Mouse (Mus musculus) intestine, embryonic 15.5 days (tissue): ENCODE measurements around the gene Gad1. TPM values are rescaled to one million over a fixed set of nuclear protein-coding genes. Genes with fewer than 3 reads are reported as not detected.

ENCODE experiments used
- ATAC-seq: fragments of 200-750 bp; cut with Nextera tagmentation; 2 replicates; pipeline ENCODE4 v1.8.0; 2017; ENCODE audit warnings: moderate TSS enrichment, moderate library complexity
- H3K27ac ChIP-seq: fragments of 300-500 bp; sonication (generic); 2 replicates; pipeline ENCODE4 v1.5.1; 2015; ENCODE audit warnings: mild to moderate bottlenecking, inconsistent platforms
- H3K27me3 ChIP-seq: fragments of 300-500 bp; sonication (generic); replicated peaks from 2 replicates; pipeline ENCODE4 v1.6.1; 2015; ENCODE audit warnings: inconsistent platforms
- H3K36me3 ChIP-seq: fragments of 300-500 bp; sonication (generic); 2 replicates; pipeline ENCODE4 v1.6.1; 2015; ENCODE audit warnings: inconsistent platforms
- H3K4me1 ChIP-seq: fragments of 300-500 bp; sonication (generic); replicated peaks from 2 replicates; pipeline ENCODE4 v1.6.1; 2015; ENCODE audit warnings: inconsistent platforms
- H3K4me2 ChIP-seq: fragments of 300-500 bp; sonication (generic); replicated peaks from 2 replicates; pipeline ENCODE4 v1.6.1; 2015; ENCODE audit warnings: mild to moderate bottlenecking, inconsistent platforms
- H3K4me3 ChIP-seq: fragments of 300-500 bp; sonication (generic); replicated peaks from 2 replicates; pipeline ENCODE4 v1.5.1; 2015; ENCODE audit warnings: inconsistent platforms
- H3K9ac ChIP-seq: fragments of 300-500 bp; sonication (generic); 2 replicates; pipeline ENCODE4 v1.6.1; 2015; ENCODE audit warnings: inconsistent platforms
- H3K9me3 ChIP-seq: fragments of 300-500 bp; sonication (generic); 2 replicates; pipeline ENCODE4 v1.6.1; 2016; ENCODE audit warnings: inconsistent platforms
- WGBS: fragments of 180-500 bp; shearing (Covaris S2); methylation state at CpG from one replicate; pipeline ENCODE4 v1.1.7; 2015; 5-methylcytosine and 5-hydroxymethylcytosine counted together
- polyA plus RNA-seq: library from polyadenylated mRNA; unstranded; fragments of >200 nt; fragmentation: Nextera tagmentation; extraction: Ambion mirVana; gene quantifications from 2 replicates; pipeline ENCODE4 v1.2.1, GENCODE M21; 2015

Gad1 gene
- polyA plus RNA-seq, 1 experiment from 2014 or later = 0.16 TPM

GRCm38 (mm10) chr2:70614745-70615351 lies 62.0 kb downstream of the Gad1 start:
- no peak overlapping the region for H3K4me3 ChIP-seq
- no peaks in the 10 kb centered on the region for H3K36me3 ChIP-seq
- 90% methylated on average over 7 of the region's 7 CpGs for WGBS
- H3K27me3 ChIP-seq = no peaks in the 10 kb centered on the region
- no peaks in the 10 kb centered on the region for H3K4me1 ChIP-seq
- H3K27ac ChIP-seq = no peak overlapping the region
- H3K9ac ChIP-seq = no peak overlapping the region
- ATAC-seq = no peak
- no peak overlapping the region for H3K4me2 ChIP-seq
- no peaks in the 10 kb centered on the region for H3K9me3 ChIP-seq

GRCm38 (mm10) chr2:70616076-70616475 lies 63.2 kb downstream of the Gad1 start:
- H3K9ac ChIP-seq = no peak overlapping the region
- H3K27me3 ChIP-seq = no peaks in the 10 kb centered on the region
- H3K4me3 ChIP-seq = no peak overlapping the region
- 72% methylated on average over 2 of the region's 2 CpGs for WGBS
- no peak overlapping the region for H3K4me2 ChIP-seq
- ATAC-seq = no peak
- no peak overlapping the region for H3K27ac ChIP-seq
- no peaks in the 10 kb centered on the region for H3K9me3 ChIP-seq
- no peaks in the 10 kb centered on the region for H3K4me1 ChIP-seq
- H3K36me3 ChIP-seq = no peaks in the 10 kb centered on the region

GRCm38 (mm10) chr2:70616617-70617016 lies 63.7 kb downstream of the Gad1 start:
- Histone ChIP-seq H3K9ac (no peak overlapping the region), H3K4me3 (no peak overlapping the region), H3K27ac (no peak overlapping the region), H3K27me3 (no peaks in the 10 kb centered on the region), H3K4me1 (no peaks in the 10 kb centered on the region), H3K4me2 (no peak overlapping the region), H3K9me3 (no peaks in the 10 kb centered on the region), H3K36me3 (no peaks in the 10 kb centered on the region)
- ATAC-seq = no peak
- WGBS = 69% methylated on average over 3 of the region's 3 CpGs

DNA sequence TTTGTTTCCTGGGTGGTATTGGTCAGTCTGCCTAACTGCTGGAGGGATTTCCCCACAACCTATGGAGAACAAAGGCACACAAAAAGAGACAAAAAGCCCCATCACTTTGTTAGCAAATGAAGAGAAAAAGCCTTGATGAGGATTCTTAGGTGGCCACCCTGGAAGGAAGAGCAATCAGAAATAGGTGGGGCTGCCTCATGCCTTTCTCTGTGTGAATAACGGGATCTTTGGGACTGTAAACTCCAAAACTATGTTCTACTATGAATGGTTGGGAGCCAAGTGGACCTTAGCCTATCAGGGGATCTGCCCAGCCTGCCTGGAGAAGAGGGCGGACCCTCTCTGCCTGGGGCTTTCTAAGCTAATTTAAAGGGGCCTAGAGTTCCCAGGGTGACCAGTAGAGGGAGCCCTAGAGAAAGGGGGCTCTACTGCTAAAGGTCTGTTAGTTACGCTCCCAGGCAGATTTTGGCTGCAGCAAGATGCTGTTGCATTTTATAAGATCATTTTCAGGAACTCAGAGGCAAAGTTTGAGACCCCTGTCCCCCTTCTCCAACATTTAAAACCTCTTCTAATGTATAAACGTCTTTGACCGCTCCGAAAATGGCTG lies 66.5 kb downstream of the Gad1 start:
- no peak for ATAC-seq
- 86% methylated on average over 6 of the region's 6 CpGs for WGBS
- Histone ChIP-seq H3K9me3 (no peaks in the 10 kb centered on the region), H3K36me3 (no peaks in the 10 kb centered on the region), H3K9ac (no peak overlapping the region), H3K27ac (no peak overlapping the region), H3K4me1 (no peaks in the 10 kb centered on the region), H3K4me2 (no peak overlapping the region), H3K27me3 (no peaks in the 10 kb centered on the region), H3K4me3 (no peak overlapping the region)

DNA sequence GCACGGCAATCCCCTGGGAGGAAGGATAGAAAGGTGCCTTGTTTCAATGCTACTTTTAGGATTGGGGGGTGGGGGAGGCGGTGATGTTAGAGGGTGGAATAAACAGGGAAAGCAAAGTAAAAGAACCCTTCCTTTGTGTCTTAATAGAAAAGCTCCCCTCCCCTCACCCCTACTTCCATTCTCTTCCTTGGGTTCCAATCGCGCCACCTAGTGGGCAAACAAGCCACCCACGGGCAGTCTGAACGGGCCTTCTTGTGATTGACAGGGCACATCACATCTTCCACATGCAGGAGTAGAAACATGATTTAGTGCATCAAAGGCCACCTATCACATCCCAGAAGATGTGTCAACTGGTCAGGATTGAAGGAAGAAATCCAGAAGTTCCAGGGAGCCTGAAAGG lies 67.4 kb downstream of the Gad1 start:
- Histone ChIP-seq H3K4me2 (no peak overlapping the region), H3K4me1 (no peaks in the 10 kb centered on the region), H3K9ac (no peak overlapping the region), H3K9me3 (no peaks in the 10 kb centered on the region), H3K36me3 (no peaks in the 10 kb centered on the region), H3K27ac (no peak overlapping the region), H3K4me3 (no peak overlapping the region), H3K27me3 (no peaks in the 10 kb centered on the region)
- no peak for ATAC-seq
- WGBS = 31% methylated on average over 6 of the region's 6 CpGs

DNA sequence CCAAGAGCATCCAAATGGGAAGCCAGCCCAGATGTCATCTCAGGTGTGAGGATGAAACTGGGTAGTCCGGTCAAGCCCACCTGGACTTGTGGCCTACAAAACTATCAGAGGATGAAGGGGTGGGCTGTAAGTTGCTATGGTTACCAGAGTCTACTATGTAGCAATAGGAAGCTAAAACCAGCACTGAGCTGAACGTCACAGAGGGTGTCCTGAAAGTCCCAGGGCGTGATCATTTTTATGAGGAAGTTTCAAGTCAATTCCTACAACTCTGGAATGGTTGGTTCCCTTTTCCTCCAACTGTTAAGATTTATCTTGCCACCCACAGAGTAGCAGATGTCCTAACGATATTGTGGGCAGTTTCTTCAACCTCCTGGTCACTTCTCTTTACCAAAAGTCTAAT lies 69.4 kb downstream of the Gad1 start:
- H3K9ac ChIP-seq = no peak overlapping the region
- no peak overlapping the region for H3K4me2 ChIP-seq
- H3K36me3 ChIP-seq = no peaks in the 10 kb centered on the region
- no peaks in the 10 kb centered on the region for H3K27me3 ChIP-seq
- H3K4me1 ChIP-seq = no peaks in the 10 kb centered on the region
- 62% methylated on average over 4 of the region's 4 CpGs for WGBS
- H3K27ac ChIP-seq = no peak overlapping the region
- no peak for ATAC-seq
- H3K4me3 ChIP-seq = no peak overlapping the region
- no peaks in the 10 kb centered on the region for H3K9me3 ChIP-seq

GRCm38 (mm10) chr2:70625761-70626160 lies 72.9 kb downstream of the Gad1 start:
- Histone ChIP-seq H3K4me3 (no peak overlapping the region), H3K4me1 (no peaks in the 10 kb centered on the region), H3K27me3 (no peaks in the 10 kb centered on the region), H3K9me3 (no peaks in the 10 kb centered on the region), H3K9ac (no peak overlapping the region), H3K36me3 (no peaks in the 10 kb centered on the region), H3K4me2 (no peak overlapping the region), H3K27ac (no peak overlapping the region)
- ATAC-seq = no peak
- WGBS = 64% methylated on average over 7 of the region's 7 CpGs

- Histone ChIP-seq H3K4me1 (no peaks in the 10 kb centered on the region), H3K4me2 (no peak overlapping the region), H3K9ac (no peak overlapping the region), H3K27me3 (no peaks in the 10 kb centered on the region), H3K27ac (no peak overlapping the region), H3K9me3 (no peaks in the 10 kb centered on the region), H3K36me3 (no peaks in the 10 kb centered on the region), H3K4me3 (no peak overlapping the region)
- no peak for ATAC-seq
- WGBS = 87% methylated on average over 12 of the region's 12 CpGs
These were observed 75.5 kb downstream of the Gad1 start for GRCm38 (mm10) chr2:70628397-70628796.

DNA sequence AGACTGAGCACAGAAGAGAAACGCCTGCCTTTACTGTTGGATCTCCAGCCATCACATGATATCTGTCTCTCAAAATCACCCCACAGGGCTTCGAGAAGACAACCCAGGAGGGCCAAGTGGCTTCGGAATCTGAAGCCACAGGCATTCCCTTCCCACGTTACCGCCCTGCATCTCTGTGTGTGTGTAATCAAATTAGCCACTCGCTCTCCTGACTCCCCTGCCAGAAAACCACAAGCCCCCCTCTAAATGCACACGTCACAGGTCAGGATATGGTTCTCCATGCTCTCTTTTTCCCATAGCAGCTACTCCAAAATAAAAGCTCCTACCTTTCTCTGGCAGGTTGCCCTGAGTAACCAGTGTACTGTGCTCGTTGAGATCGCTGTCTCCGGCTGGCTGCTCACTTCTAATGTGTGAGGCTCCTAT lies 76.5 kb downstream of the Gad1 start:
- no peak overlapping the region for H3K27ac ChIP-seq
- peak overlapping the region; percentile 9; the same call in 1 of the 2 replicates for H3K4me3 ChIP-seq
- H3K27me3 ChIP-seq = no peaks in the 10 kb centered on the region
- H3K36me3 ChIP-seq = no peaks in the 10 kb centered on the region
- 20% methylated on average over 10 of the region's 10 CpGs for WGBS
- H3K9ac ChIP-seq = no peak overlapping the region
- H3K4me1 ChIP-seq = no peaks in the 10 kb centered on the region
- peak overlapping the region; percentile 43 for H3K4me2 ChIP-seq
- no peaks in the 10 kb centered on the region for H3K9me3 ChIP-seq
- peak; percentile 82 for ATAC-seq

- ATAC-seq = peak; percentile 56; the same call in 1 of the 2 replicates
- no peaks in the 10 kb centered on the region for H3K27me3 ChIP-seq
- H3K4me1 ChIP-seq = no peaks in the 10 kb centered on the region
- no peak overlapping the region for H3K9ac ChIP-seq
- H3K27ac ChIP-seq = no peak overlapping the region
- H3K9me3 ChIP-seq = no peaks in the 10 kb centered on the region
- H3K4me2 ChIP-seq = no peak overlapping the region
- no peaks in the 10 kb centered on the region for H3K36me3 ChIP-seq
- WGBS = 65% methylated on average over 3 of the region's 3 CpGs
- no peak overlapping the region for H3K4me3 ChIP-seq
These were observed 77.0 kb downstream of the Gad1 start for GRCm38 (mm10) chr2:70629921-70630320.

DNA sequence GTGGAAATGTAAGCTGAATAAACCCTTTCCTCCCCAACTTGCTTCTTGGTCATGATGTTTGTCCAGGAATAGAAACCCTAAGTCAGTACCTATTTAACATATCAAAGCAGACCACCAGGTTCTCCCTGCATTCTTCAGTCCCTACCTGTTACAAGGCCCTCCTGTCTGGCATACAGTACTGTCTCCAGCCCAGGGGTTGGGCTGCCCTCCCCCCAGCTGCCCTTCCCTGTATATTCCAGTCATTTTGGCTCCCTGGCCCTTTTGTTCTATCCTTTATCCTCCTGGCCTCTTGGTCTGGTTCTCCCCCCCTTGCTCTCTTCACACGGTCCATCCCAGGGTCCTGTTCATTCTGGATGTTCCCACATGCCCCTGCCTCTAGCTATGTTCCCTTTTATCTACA lies 78.4 kb downstream of the Gad1 start:
- no peak overlapping the region for H3K27ac ChIP-seq
- no peaks in the 10 kb centered on the region for H3K27me3 ChIP-seq
- H3K4me2 ChIP-seq = no peak overlapping the region
- no peak overlapping the region for H3K9ac ChIP-seq
- 83% methylated on average over 1 of the region's 1 CpGs for WGBS
- no peaks in the 10 kb centered on the region for H3K36me3 ChIP-seq
- no peak overlapping the region for H3K4me3 ChIP-seq
- H3K4me1 ChIP-seq = no peaks in the 10 kb centered on the region
- no peak for ATAC-seq
- H3K9me3 ChIP-seq = no peaks in the 10 kb centered on the region

DNA sequence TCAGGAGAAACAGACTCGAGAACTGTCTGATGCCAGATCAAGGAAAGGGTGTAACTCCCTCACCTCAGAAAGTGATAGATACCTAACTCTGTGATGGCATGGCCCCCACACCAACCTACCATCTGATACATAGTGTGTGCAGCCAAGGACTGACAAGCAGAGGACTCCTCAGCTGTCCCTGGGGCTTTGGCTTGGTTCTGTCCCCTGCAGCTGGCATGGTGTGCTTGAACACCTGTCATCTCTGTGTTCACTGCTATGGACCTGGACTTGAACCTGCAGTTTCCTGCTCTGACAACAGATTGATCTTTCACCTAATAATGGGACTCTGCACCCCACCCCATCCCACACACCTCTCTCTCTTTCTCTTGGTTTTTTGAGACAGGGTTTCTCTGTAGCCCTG lies 79.5 kb downstream of the Gad1 start:
- H3K27ac ChIP-seq = no peak overlapping the region
- 81% methylated on average over 1 of the region's 1 CpGs for WGBS
- no peak for ATAC-seq

DNA sequence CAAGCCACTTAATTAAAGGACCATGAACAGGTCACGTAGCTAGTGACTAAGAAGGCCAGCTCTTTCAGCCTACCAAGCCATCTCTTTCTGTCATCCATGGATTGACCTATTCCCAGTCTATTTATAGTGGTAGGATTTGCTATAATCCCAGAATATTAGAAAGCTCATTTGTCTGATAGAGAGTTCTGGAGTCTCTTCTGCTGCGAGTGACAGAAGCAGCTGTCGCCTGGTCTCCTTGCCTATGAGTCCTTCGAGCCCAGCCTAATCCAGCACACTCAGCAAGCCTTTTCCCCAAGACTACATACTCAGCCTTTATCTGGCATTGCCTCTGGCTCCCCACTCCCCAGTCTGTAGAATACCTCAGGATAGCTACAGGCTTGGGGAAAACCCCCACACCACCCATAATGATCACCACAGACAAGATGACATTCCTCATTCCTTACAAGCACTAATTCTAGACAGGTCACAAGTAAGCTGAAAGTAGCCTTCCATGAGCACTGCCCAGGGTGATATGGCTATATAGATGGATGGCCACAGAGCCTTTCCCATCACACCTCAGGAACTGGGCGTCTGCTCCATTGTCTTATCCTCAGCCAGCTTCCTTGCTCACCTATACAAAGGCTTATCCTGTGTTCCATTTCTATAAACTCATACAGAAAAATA lies 81.3 kb downstream of the Gad1 start:
- H3K27ac ChIP-seq = no peak overlapping the region
- H3K4me3 ChIP-seq = no peak overlapping the region
- no peaks in the 10 kb centered on the region for H3K27me3 ChIP-seq
- ATAC-seq = no peak
- H3K9me3 ChIP-seq = no peaks in the 10 kb centered on the region
- no peak overlapping the region for H3K9ac ChIP-seq
- H3K4me1 ChIP-seq = no peaks in the 10 kb centered on the region
- H3K4me2 ChIP-seq = no peak overlapping the region
- H3K36me3 ChIP-seq = no peaks in the 10 kb centered on the region
- WGBS = 87% methylated on average over 5 of the region's 5 CpGs

More for the DNA sequence above, 79.5 kb downstream of the Gad1 start:
- Histone ChIP-seq H3K36me3 (no peaks in the 10 kb centered on the region), H3K9ac (no peak overlapping the region), H3K4me2 (no peak overlapping the region), H3K27me3 (no peaks in the 10 kb centered on the region), H3K4me1 (no peaks in the 10 kb centered on the region), H3K9me3 (no peaks in the 10 kb centered on the region), H3K4me3 (no peak overlapping the region)
